Mouse (Mus musculus) G1E (cell line): ENCODE data around the gene Zfp110. TPM values are rescaled to one million over a fixed set of nuclear protein-coding genes. Genes with fewer than 3 reads are reported as not detected.
A peak's percentile ranks its signal among the peaks of the same experiment; 100 is the strongest.
"Not testable (repeated sequence)": the region's sequence is repeated elsewhere in the genome, so short reads cannot be mapped to it uniquely, and the experiment has no call there.

Experiments
- ATAC-seq: 2 replicates; pipeline ENCODE4 v1.8.0; 2016; ENCODE audit warnings: mild to moderate bottlenecking; ENCODE audit not compliant: insufficient number of reproducible peaks, poor library complexity, low FRiP score, severe bottlenecking; ENCODE audit errors: extremely low read depth
- DNase-seq: peaks from one replicate; pipeline ENCODE4 v3.0.0; 2012; ENCODE audit warnings: low spot score
- H3K27me3 ChIP-seq: 2 replicates; pipeline ENCODE4 v1.6.1; 2012; ENCODE audit warnings: mild to moderate bottlenecking, low read length, inconsistent platforms; ENCODE audit not compliant: insufficient read depth
- H3K36me3 ChIP-seq: replicated peaks from 2 replicates; pipeline ENCODE3; 2012; ENCODE audit warnings: mild to moderate bottlenecking, inconsistent platforms
- H3K4me1 ChIP-seq: 2 replicates; pipeline ENCODE4 v1.6.1; 2012; ENCODE audit warnings: low read depth, low read length, inconsistent platforms, mixed read lengths; ENCODE audit not compliant: insufficient read depth
- H3K4me3 ChIP-seq: 2 replicates; pipeline ENCODE4 v1.5.1; 2012; ENCODE audit warnings: low read depth, mild to moderate bottlenecking, inconsistent platforms, low read length, moderate library complexity, mixed read lengths
- H3K9me3 ChIP-seq: replicated peaks from 2 replicates; pipeline ENCODE4 v1.6.1; 2012; ENCODE audit warnings: inconsistent platforms
- CTCF ChIP-seq: IDR thresholded peaks from 2 replicates; pipeline ENCODE4 v1.5.1; 2012; ENCODE audit warnings: low read depth, low read length, inconsistent platforms, mixed read lengths
- GATA1 ChIP-seq: IDR thresholded peaks from 2 replicates; pipeline ENCODE4 v1.6.1; 2012; ENCODE audit warnings: borderline replicate concordance, low read length, inconsistent platforms, mixed read lengths
- GATA2 ChIP-seq: IDR thresholded peaks from 2 replicates; pipeline ENCODE4 v1.6.1; 2012; ENCODE audit warnings: low read depth, low read length, inconsistent platforms, borderline replicate concordance
- POLR2AphosphoS5 ChIP-seq: IDR thresholded peaks from 2 replicates; pipeline ENCODE4 v1.6.1; 2012; ENCODE audit warnings: low read depth, low read length, inconsistent platforms; ENCODE audit not compliant: insufficient replicate concordance
- TAL1 ChIP-seq: conservative IDR thresholded peaks from 2 replicates; pipeline ENCODE4 v1.6.1; 2012; ENCODE audit warnings: low read depth, low read length, inconsistent platforms, mixed read lengths
- polyA plus RNA-seq: library from polyadenylated mRNA; stranded (reverse); fragments of >175 nt; gene quantifications from 2 replicates; pipeline ENCODE4 v1.2.3, GENCODE M21; 2012
- total RNA-seq, 2 experiments: library from RNA; stranded (forward) in 1 of 2; stranded (reverse) in 1 of 2; fragments of 200-1000 nt in 1 of 2; fragments of >200 nt in 1 of 2; fragmentation: Nextera tagmentation in 1 of 2; gene quantifications; 2 replicates each; pipeline ENCODE4 v1.2.3; 2014 to 2017

Gene Zfp110
- total and polyA plus RNA-seq, 3 experiments: 3.2 to 59.9 (median 53.1) TPM

DNA sequence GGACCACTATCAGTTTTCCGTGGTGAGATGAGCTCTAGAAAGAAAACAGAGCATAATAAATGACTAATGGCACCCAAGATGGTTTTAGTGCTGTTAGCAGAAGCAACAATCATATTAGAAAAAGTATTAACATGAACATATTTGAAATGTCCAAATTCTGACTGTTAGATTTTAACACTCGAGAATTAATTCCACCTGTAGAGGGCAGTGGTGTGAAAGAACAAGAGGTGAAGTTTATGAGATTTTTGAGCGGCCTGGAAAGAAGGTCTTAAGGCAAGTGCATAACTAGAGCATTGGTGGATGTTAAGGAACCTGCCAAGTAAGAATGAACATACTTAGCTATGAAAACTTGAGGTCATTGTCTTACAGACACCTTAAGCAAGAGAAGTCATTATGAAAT lies 39.7 kb downstream of the Zfp110 start:
- no peaks in the 10 kb centered on the region for H3K36me3 ChIP-seq
- H3K9me3 ChIP-seq: peaks cover under 1% of the 10 kb centered on the region
- TF ChIP-seq GATA1 (no peak), POLR2AphosphoS5 (no peak), TAL1 (no peak)
- DNase-seq (no peak), ATAC-seq (no peak)
- no peak overlapping the region for H3K4me3 ChIP-seq
- no peaks in the 10 kb centered on the region for H3K4me1 ChIP-seq
- H3K27me3 ChIP-seq: peaks cover 3% of the 10 kb centered on the region; the same call in 1 of the 2 replicates

DNA sequence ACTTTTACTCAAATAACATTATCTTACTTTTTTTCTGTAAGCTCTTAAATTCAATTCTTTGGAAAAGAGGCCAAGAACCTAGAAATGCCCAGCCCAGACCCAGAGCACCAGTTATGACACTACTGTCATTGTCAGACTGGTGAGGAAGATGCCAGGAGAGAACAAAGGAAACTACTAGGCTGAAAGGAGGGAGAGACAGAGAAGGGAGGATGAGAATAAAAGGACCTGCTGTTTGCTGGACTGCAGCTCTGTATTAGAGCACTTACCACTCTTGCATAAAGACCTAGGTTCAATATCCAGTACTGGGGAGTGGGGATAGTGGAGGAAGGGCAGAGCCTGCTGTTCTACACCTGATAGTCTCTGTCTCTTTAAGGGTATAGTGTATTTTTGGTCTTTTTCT lies 45.5 kb downstream of the Zfp110 start:
- no peak for TF ChIP-seq GATA2
- TF ChIP-seq GATA1: no peak
- TF ChIP-seq CTCF: no peak
- no peak for TF ChIP-seq TAL1
- TF ChIP-seq POLR2AphosphoS5: no peak
- ATAC-seq: no peak
- H3K4me3 ChIP-seq: no peak overlapping the region
- no peak for DNase-seq
- peaks cover 16% of the 10 kb centered on the region for H3K4me1 ChIP-seq
- no peaks in the 10 kb centered on the region for H3K9me3 ChIP-seq
- H3K27me3 ChIP-seq: no peaks in the 10 kb centered on the region
- peaks cover 11% of the 10 kb centered on the region for H3K36me3 ChIP-seq

DNA sequence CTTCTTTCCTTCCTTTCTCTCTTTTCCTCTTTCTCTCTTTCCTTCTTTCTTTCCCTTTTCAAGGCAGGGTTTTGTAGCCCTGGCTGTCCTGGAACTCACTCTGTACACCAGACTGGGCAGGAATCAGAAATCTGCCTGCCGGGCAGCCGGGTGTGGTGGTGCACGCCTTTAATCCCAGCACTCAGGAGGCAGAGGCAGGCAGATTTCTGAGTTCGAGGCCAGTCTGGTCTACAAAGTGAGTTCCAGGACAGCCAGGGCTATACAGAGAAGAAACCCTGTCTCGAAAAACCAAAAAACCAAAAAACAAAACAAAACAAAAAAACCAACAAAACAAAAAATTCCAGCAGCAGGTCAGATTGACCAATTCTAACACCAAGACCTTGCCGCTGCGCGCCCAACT lies 45.9 kb downstream of the Zfp110 start:
- not testable (repeated sequence) for ATAC-seq

DNA sequence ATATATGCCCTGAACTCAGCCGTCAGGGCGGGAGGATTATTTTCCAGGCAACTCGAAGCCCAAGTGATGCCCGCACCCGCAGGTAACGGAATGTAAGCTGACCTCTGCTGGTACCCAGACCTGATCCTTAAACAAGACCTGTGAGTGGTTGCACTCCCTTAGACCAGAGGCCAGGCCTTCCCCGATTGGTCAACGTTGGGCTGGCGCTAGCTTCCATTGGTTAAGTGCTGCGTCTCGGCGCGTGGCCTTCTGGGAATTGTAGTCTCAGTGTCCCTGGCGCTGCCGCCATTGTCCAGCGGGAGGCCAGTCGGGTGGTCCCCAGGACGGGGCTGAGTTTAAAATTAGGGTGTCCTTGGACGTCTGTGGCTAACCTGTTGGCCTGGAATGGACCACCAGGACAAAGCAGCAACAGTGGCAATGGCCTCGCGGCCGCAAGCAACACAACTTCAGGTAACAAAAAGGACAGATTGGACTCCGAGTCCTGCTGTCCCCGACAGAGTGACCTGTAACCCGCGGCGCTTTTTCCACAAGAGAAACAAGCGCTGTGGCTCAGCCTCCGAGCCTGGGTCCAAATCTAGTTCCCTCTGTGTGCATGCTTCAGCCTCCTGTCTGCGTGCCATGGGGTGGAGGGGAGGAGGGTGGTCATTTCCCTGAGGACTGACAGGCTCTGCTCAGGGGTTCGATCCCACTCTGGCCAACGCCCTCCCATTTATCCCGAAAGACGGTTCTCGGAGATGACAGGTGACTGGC lies 46.5 kb downstream of the Zfp110 start, which contains the start of gene Zfp128:
TSS of gene Zfp128 (plus strand) at position 267 of the 750 bp plus-strand sequence.
- H3K27me3 ChIP-seq: no peaks in the 10 kb centered on the region
- H3K4me3 ChIP-seq: peak within 1 kb of the TSS; percentile 75
- no peaks in the 10 kb centered on the region for H3K9me3 ChIP-seq
- ATAC-seq (peak; percentile 100), DNase-seq (peak; percentile 98)
- TF ChIP-seq POLR2AphosphoS5 (no peak), CTCF (no peak), GATA2 (no peak), TAL1 (no peak)
- H3K36me3 ChIP-seq: peaks cover 21% of the 10 kb centered on the region
- peaks cover 16% of the 10 kb centered on the region for H3K4me1 ChIP-seq

More for the DNA sequence above, 45.9 kb downstream of the Zfp110 start:
- not testable (repeated sequence) for H3K9me3 ChIP-seq, DNase-seq, H3K27me3 ChIP-seq
- Histone ChIP-seq H3K4me3 (peak overlapping the region; percentile 75), H3K36me3 (peaks cover 15% of the 10 kb centered on the region), H3K4me1 (peaks cover 16% of the 10 kb centered on the region)

DNA sequence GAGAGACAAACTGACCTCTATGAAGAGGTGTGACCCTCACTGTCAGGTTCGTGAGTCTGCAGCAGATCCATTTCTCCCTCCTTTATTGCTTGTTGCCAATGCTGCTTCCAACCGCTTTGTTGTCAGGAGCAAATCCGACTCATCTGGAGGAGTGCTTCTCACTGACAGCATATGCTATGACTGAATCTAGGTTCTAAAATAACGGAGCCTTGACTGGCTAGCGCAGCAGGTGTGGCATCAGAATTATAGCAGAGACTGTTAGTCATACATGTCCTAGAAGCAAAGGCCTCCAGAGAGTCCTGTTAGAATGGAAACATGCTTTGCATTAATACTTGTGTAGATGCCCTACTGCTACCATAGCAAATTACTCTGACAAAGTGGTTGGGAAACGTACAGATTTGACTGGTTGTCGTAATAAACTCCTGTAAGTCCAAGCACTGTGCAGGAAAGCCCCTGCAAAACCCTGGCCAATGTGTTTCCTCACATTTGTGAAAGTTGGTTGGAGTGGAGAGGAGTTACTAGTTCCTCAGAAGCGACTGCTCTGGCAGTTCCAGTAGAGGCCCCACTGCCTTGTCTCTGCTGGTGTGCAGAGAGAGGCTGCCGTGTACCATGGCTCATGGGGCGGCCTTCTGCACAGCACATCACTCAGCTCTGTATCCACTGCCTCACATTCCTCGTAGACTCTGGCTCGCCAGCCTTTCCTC lies 52.2 kb downstream of the Zfp110 start:
- no peak for TF ChIP-seq TAL1
- H3K9me3 ChIP-seq: no peaks in the 10 kb centered on the region
- H3K4me1 ChIP-seq: peaks cover 5% of the 10 kb centered on the region
- no peaks in the 10 kb centered on the region for H3K27me3 ChIP-seq
- ATAC-seq (no peak), DNase-seq (no peak)
- H3K4me3 ChIP-seq: no peak overlapping the region
- H3K36me3 ChIP-seq: peaks cover 51% of the 10 kb centered on the region

DNA sequence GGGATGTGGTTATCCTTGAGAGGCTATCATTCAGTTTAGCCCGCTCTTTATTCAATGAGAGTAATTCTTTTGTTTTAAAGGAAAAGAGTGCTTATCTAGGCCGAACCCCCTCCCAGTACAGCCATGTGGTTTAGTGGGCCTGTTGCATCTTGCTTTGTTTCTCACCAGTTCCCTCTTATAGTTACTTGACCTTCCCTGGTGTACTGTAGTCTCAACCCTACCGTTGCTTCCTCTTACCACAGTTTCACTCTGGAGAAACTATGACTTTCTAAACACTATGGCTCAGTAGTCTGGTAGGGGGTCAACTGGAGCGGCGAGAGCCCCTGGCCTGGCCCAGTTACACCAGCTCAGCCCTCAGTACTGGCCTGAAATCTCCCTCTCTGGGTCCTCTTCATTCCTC lies 53.0 kb downstream of the Zfp110 start:
- Histone ChIP-seq H3K4me1 (no peaks in the 10 kb centered on the region), H3K4me3 (no peak overlapping the region), H3K36me3 (peaks cover 51% of the 10 kb centered on the region), H3K27me3 (no peaks in the 10 kb centered on the region), H3K9me3 (no peaks in the 10 kb centered on the region)
- ATAC-seq (no peak), DNase-seq (no peak)
- TF ChIP-seq GATA1 (no peak), POLR2AphosphoS5 (no peak), TAL1 (no peak), CTCF (no peak), GATA2 (no peak)

DNA sequence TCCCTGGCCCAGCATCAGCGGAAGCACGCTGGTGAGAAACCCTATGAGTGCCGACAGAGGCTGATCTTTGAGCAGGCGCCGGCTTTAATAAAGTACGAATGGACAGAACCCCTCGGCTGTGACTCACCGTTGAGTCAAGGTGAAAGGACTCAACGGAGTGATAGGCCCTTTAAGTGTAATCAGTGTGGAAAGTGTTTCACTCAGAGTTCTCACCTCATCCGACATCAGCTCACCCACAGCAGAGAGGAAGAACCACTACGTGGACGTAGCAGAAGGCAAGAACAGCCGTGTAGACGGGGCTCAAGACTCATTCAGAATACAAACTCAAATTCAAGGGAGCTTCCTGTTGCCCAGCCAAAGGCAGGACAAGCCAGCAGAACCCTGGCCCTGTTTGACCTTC lies 56.4 kb downstream of the Zfp110 start:
- ATAC-seq (no peak), DNase-seq (no peak)
- Histone ChIP-seq H3K27me3 (no peaks in the 10 kb centered on the region), H3K9me3 (no peaks in the 10 kb centered on the region), H3K4me3 (no peak overlapping the region), H3K36me3 (peaks cover 31% of the 10 kb centered on the region), H3K4me1 (no peaks in the 10 kb centered on the region)
- no peak for TF ChIP-seq TAL1
